Mouse (Mus musculus): ENCODE results near the gene Gm9964.
"Not testable (repeated sequence)": the region's sequence is repeated elsewhere in the genome, so short reads cannot be mapped to it uniquely, and the experiment has no call there.

The Gm9964 gene

GRCm38 (mm10) chr11:79296167-79296566, 539 bp downstream of the Gm9964 start:
- DNase-seq = peak; percentile 73 to 81

DNA sequence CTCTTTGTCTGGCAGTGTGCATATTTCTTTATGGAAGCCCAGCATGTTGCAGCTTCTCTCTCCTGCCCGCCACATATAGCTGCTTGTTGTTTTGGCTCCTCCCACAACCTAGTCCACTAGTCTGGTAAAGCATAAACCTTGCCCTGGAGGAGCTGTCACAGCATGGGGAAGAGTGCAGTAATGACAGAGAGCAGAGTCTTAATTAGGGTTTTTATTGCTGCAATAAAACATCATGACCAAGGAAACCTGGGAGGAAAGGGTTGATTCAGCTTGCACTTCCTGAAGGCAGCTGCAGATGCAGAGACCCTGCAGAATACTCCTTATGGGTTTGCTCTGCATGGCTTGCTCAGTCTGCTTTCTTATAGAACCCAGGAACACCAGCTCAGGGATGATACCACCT, 2.7 kb downstream of the Gm9964 start:
- no peak for DNase-seq

DNA sequence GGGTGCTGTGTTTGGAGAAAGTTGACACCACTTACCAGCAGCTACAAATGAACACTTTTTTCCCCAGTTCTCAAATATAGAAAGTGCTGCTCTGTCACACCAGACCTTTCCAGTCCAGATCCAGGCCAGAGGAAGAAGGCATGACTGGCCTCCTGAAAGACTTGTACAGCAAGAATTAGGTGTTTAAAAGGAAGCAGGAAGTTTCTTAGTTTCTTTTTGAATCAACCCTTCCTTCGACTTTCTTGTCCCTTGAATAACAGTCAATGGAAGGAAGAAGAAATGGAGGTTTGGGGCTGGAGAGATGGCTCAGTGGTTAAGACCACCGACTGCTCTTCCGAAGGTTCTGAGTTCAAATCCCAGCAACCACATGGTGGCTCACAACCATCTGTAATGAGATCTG, 3.7 kb downstream of the Gm9964 start:
- no peak for DNase-seq

- no peak for DNase-seq
Measured at GRCm38 (mm10) chr11:79292130-79292529, 4.6 kb downstream of the Gm9964 start.

- DNase-seq = no peak
Measured at GRCm38 (mm10) chr11:79291651-79292050, 5.1 kb downstream of the Gm9964 start.

DNA sequence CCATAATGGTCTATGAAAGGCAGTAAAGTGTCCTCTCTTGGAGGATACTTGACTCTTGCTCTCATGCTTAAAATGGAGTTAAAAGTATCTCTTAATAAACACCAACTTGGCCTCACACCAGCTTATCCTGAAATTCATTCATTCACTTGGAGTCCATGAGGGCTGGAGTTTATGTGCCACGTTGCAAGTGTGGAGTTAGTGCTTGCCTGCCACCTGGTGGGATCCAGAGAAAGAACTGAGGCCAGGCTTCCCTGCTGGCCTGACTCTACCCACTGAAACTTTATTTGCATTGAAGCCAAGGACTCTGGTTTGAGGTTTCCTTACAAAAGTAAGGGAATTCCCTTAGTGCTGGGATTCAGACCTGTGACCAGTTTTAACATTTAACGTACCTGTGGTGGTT, 6.2 kb downstream of the Gm9964 start:
- no peak for DNase-seq

DNA sequence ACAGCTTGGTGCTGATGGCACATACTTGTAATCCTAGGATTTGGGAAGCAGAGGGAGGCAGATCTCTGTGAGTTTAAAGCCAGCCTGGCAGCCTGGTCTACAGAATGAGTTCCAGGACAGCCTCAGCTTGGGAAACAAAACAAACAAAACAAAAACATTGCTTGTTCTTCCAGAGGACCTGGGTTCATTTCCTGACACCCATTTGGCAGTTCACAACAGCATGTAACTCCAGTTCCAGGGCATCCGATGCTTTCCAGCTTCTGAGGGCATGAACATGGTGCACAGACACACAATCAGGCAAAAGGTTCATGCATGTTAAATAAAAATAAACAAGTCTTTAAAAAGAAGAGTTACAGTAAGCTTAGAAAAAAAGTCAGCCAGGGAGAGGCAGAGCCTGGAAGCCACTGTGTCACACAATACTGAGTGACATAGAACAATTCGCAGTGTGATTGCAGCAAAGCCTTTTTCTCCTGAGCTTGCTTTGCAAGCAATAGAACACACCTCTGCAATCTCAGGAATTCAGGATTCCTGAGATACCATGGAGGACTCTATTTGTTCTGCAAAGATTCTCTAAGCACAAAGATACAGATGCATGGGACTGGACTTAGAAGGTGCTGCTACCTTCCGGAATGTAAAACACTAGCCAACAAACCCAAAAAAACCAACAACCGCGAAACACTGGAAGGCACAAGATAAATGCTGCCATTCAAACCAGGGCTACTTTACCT, 7.6 kb downstream of the Gm9964 start:
- DNase-seq = no peak

- DNase-seq = no peak
Measured at GRCm38 (mm10) chr11:79288278-79288843, 8.3 kb downstream of the Gm9964 start.

- no peak for DNase-seq
Measured at GRCm38 (mm10) chr11:79287447-79287846, 9.3 kb downstream of the Gm9964 start.

DNA sequence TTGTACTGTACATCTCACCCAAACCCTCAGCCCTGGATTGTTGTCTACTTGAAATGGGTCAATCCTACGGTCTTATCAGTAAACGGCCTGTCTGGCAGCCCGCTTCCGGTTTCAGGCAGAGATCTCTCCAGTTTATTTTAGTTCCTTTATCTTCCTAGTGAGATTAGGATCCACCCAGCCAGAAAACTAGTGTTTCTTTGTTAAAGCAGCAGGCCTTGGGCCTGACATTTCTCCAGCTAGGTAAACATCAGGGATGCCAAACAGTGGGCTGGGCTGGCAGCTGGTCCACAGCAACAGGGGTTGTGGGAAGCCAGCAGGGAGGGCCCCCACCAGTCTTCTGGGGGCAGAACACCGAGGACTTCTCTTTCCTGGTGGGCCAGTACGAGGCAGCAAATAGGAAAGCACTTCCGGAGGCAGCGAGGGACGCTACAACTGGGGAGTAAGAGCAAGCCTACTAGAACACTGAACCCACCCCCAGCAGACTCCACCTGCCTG, 10.4 kb downstream of the Gm9964 start:
- DNase-seq = no peak

DNA sequence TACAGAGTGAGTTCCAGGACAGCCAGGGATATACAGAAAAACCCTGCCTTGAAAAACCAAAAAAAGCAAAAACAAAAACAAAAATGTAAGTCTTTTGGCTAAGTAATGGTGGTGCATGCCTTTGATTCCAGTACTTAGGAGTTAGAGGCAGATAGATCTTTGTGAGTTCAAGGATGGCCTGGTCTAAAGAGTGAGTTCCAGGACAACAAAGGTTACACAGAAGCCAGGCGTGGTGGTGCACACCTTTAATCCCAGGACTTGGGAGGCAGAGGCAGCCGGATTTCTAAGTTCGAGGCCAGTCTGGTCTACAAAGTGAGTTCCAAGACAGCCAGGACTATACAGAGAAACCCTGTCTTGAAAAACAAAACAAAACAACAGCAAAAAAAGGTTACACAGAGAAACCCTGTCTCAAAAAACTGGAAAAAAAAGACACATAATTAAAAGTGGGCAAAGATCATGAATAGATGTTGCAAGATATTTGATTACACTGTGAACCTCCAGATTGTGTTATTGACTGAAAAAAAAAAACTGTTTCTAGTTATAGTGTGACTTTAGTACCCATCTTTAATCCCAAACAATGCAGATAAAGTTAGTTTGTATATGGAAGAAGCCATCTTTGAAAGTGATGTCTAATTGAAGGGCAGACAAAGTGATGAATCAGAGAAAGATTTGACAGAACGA, 13.2 kb downstream of the Gm9964 start:
- DNase-seq = no peak

GRCm38 (mm10) chr11:79281396-79281795, 15.3 kb downstream of the Gm9964 start:
- DNase-seq = no peak

DNA sequence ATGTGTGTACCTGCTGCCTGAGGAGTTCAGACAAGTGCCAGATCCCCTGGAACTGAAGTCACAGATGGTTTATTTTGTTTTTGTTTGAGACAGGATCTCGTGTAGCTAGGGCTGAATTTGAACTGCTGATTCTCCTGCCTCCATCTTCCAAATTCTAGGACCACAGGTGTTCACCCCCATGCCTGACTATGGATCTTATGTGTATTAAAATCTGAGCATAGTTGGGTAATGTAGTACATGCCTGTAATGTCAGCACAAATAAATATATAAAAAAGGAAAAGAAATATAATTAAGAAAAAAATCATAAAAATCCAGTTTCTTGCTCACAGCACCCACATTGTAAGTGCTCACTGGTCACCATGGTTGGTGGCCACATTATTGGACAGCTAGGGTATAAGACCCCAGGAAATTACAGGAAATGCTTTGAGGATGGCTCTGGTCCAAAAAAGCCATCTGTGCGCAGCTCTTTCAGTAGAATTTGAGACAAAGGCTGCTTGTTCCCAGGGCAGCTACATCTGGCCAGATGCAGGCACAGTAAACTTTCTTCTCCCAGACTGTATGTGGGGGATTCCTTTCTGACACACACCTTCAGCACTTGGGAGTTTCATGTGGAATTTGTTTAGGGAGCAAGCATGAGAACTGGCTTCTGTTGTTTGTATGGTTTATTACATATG, 16.8 kb downstream of the Gm9964 start:
- DNase-seq = peak in 1 of 2 experiments; percentile 26

DNA sequence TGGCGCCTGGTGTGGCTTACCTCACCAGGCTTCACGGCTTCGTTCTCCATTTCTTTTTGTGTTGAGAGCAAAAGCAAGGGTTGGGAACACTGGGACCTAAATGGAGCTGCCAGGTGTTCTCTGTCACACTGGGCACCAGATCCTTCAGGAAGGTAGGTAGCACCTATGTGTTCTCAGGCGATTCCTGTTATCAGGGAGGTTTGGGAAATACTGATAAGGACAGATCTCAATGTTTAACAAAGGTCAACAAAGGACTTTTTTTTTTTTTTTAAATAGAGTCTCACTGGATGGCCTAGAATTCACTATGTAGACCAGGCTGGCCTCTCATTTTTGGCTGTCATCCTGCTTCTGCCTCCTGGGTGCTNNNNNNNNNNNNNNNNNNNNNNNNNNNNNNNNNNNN, 22.9 kb downstream of the Gm9964 start:
- DNase-seq = no peak

- DNase-seq = no peak
Measured at GRCm38 (mm10) chr11:79273039-79273438, 23.7 kb downstream of the Gm9964 start.

- no peak for DNase-seq
Measured at GRCm38 (mm10) chr11:79267171-79267570, 29.5 kb downstream of the Gm9964 start.

- DNase-seq = no peak
Measured at GRCm38 (mm10) chr11:79264376-79264775, 32.3 kb downstream of the Gm9964 start.

DNA sequence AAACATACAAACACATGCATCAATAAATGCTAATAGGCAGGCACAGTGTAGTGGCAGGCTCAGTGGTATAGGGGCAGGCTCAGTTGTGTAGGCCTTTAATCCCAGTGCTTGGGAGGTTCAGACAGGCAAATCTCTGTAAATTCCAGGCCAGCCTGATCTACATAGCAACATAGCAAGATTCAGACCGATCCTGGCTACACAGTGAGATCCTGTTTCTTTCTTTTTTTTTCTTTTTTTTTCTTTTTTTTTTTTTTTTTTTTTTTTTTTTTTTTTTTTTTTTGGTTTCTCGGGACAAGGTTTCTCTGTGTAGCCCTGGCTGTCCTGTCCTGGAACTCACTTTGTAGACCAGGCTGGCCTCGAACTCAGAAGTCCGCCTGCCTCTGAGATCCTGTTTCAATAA, 36.6 kb downstream of the Gm9964 start:
- not testable (repeated sequence) for DNase-seq

- no peak for DNase-seq
Measured at GRCm38 (mm10) chr11:79258738-79259137, 38.0 kb downstream of the Gm9964 start.

- peak; percentile 97 for DNase-seq
Measured at GRCm38 (mm10) chr11:79254391-79255098, 42.2 kb downstream of the Gm9964 start, which contains the start of gene Wsb1. TSS of gene Wsb1 (minus strand) at chr11:79254671.

GRCm38 (mm10) chr11:79253542-79254390, 42.9 kb downstream of the Gm9964 start:
- DNase-seq = peak; percentile 62 to 63

All from cerebellum, postnatal 14 days (tissue).